Mouse (Mus musculus) gonadal fat pad, adult 2 months (tissue): ENCODE results near the gene Gucy2f. TPM values are rescaled to one million over a fixed set of nuclear protein-coding genes. Genes with fewer than 3 reads are reported as not detected.
"Not testable (repeated sequence)": the region's sequence is repeated elsewhere in the genome, so short reads cannot be mapped to it uniquely, and the experiment has no call there.

Experiments
- DNase-seq: peaks from one replicate; pipeline ENCODE4 v3.0.0-alpha.2; 2012; ENCODE audit warnings: low read depth
- polyA plus RNA-seq: library from polyadenylated mRNA; depleted of rRNA; stranded (reverse); fragments of >200 nt; gene quantifications from 2 replicates; pipeline ENCODE4 v1.2.3, GENCODE M21; 2012; rRNA removed

Gene Gucy2f
- 0.05 and 0.11 TPM in 2 replicates for polyA plus RNA-seq

DNA sequence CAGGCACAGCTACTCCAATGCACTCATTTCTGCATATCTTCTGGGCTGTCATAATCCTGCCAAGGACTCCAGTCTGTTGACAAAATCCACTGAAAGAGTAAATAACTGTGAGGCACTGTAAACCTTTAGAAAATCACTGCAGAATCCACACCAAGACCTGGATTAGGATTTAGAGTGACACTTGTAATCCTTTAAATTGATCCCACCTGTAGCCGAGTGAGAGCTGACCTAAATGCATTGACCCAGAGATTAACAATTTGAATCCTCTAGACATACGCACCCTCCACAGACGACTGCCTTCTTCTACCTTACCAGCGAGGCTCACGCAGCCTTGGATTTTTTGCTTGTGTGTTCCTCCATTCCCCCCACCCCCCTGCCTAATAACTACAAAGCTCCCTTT lies at the start of gene Gucy2f:
Gene Gucy2f, minus strand, starts transcription at position 101 of the 400 bp plus-strand sequence.
- no peak for DNase-seq

DNA sequence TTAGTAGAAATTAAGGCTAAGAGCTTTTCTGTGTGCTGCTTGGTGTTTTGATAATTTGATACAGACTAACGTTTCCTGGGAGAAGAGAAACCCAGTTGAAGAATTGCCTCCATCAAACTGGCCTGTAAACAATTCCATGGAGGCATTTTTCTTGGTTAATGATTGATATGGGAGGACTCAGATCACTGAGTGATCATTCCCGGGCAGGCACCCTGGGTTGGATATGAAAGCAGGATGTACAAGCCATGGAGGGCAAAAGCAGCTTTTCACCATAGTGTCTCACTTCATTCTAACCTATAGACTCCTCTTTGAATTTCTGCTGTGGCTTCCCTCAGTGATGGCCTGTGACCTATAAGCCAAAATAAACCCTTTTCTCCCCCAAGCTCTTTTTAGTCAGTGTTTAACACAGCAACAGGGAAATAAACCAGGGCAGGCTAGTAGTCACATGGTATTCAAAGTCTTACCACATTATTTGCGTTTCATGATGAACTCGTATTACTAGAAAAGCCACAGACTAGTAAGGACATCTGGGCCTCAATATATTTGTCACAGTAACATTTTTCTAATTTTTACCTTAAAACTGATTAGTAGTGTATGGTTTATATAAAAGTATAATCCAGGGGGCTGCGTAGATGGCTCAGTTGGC lies 49.1 kb upstream of the Gucy2f start:
- no peak for DNase-seq

DNA sequence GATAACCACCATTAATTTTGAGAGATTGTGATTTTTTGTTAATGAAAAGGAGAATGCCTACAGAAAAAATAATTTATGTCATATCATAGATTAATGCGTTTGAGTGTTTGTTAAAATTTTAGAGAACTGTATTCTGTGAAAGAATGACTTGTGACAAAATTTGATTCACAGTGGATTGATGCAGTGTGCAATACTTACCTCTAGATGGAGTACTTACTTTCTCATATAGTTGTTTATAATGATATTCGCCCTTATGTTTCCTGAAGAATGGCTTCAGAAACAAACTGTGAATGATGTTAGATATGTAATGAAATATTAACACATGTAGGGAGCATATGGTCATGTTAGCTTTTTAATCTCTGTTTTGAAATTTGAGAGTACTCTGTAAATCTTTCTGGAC lies 40.4 kb upstream of the Gucy2f start:
- DNase-seq, result no peak

DNA sequence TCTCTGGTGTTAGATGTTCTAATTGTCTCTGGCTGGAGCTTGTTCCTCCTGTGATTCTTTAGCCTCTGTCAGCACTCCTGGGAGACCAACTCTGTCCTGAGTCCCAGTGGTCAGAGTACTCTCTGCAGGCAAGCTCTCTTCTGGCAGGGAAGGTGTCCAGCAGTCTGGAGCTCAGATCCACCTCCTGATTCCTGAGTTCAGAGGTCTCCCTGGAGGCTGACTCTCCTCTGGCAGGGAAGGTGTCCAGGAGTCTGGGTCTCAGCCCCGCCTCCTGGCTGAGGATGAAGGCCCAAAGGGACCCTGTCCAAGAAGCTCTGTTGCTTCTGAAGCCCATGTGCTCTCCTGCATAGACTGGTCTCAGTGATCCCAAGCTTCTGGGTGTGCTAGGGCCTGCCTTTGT lies 39.4 kb upstream of the Gucy2f start:
- not testable (repeated sequence) for DNase-seq

DNA sequence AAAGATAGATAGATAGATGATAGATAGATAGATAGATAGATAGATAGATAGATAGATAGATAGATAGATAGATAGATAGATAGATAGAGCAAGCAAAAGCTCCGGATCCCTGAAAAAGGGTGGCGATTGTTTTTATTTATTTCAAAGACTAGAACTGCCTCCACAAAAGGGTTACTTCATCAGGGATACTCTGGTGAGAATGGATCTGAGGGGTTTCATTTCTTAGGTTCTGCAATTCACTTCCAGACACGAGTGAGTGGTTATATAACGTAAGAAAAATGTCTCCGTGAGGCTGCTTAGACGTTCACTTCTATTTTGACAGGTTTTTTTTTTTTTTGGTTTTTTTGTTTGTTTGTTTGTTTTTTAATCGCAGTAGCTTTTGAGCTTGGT lies 32.0 kb upstream of the Gucy2f start:
- no peak for DNase-seq

DNA sequence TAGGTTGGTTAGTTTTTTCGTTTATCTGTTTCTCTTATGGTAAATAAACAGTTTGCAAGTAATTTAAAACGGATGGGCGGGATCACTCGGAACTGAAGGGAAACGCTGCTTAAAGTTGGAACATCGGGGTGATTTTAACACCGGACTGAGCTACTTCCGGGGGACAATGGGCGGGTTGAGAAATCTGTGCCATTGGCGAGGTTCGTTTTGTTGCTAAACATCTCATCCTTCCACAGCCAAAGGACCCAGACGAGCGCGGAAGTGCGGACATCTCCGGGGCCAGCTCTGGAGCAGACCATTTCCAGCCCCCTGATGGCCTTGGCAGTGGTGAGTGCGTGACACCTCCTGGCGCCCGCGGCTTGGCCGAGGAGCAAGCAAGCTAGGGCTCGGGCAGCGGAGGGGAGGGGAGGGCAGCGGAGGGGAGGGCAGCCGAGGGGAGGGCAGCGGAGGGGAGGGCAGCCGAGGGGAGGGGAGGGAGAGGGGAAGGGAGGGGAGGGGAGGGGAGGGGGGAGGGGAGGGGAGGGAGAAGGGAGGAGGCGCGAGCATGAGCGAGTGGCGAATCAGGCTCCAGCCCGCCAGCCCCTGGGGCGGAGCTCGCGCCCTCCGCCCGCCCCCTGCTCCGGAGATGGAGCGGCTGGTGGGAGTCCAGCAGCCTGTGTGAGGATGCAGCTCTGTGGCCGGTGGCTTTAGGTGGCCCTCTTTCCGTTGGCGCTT lies 31.5 kb upstream of the Gucy2f start:
- DNase-seq, result peak; percentile 36

DNA sequence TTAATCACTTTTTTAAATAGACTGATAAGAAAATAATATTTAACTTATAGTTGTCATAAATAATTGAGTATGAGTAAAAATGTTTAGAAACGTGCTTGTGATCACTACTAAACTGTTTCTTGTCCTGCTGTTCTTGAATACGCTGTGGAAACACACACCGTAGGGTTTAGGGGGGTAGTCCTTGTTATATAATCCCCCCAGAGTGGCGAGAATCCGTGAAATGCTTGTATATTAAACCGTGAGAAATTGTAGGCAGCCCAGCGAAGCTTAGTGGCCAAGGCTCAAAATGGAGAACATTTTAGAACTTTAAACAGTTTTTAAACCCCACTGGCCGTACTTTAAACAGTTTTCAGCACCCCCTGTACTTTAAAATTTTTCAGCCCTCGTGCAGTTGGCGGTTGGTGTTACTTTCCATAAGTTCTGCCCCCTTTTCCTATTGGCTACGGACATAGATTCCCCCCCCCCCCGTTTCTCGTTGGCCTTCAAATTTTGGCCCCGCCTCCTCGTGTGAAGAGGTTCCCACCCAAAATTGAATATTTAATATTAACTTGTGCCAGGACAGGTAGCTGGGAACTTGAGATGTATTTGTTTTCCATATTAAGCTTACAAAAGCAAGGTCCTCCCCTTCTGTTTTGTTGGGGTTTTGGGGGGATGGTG lies 30.8 kb upstream of the Gucy2f start:
- DNase-seq, result no peak

DNA sequence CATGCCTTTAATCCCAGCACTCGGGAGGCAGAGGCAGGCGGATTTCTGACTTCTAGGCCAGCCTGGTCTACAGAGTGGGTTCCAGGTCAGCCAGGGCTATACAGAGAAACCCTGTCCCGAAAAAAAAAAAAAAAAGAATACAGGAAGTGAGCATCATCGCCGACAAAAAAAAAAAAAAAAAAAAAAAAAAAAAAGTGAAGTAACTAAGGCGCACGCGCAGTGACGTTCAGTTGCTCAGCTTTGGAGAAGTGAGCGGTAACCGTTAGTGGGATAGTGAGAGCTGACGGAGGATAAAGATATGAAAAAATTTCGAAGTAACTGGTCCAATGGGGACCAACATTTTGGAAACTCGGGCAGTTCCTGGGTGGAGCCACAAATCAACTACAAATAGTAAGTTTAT lies 29.8 kb upstream of the Gucy2f start, which contains the start of gene Nxt2:
Gene Nxt2, plus strand, starts transcription at position 229 of the 400 bp plus-strand sequence.
- no peak for DNase-seq

DNA sequence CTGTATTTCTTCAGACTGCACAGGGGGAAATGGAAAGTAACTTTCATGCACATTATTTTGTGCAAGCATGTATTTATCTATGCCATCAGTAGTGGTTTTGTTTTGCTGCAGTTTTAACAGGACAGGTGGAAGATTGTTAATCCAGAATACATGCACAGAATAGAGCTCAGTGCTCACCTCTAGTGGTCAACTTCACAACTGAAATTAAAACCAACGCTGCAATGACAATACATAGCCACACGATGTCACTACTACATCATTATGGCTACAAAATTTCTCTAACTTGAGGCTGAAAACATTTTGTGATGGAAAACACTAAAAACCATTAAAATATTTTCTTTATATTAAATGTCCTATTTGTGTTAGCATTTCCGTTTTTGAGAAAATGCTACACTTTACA lies 3.6 kb upstream of the Gucy2f start:
- no peak for DNase-seq

DNA sequence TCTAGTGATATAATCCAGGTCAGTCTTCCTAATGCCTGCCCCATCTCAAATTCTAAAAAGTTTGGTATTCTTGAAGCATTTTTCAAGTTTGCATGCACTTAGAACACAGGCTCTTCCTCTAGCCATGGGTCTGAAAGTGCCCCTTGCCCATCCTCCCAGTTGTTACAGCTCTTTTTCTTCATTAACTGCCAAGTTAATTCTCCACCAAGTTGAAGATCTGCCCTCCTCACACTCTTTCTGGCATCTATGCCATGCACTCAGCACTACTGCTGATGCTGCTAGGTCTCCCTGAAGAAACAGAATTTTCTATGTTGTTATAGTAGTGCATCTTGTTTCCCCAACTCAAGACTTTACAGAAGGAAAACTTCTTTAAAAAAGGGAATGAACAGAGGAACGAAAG lies 1.2 kb downstream of the Gucy2f start:
- no peak for DNase-seq

DNA sequence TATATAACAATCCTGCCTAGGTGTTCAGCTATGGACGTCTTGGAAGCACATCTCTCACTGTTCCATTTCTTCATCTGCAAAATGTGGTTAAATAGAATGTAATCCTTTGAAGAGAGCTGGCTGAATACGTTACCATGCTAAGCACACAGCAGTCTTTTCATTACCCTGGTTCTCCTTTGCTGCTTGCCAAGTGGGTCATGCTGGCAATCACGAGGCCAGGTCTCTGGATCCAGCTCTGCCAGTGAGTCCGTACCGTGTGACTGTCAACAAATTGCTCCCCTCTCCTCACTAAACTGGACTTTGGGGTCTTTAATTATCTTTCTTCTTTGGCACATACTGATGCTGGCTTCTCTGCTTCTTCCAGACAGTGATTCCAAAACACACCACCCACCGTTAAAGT lies 2.3 kb downstream of the Gucy2f start:
- DNase-seq, result no peak

DNA sequence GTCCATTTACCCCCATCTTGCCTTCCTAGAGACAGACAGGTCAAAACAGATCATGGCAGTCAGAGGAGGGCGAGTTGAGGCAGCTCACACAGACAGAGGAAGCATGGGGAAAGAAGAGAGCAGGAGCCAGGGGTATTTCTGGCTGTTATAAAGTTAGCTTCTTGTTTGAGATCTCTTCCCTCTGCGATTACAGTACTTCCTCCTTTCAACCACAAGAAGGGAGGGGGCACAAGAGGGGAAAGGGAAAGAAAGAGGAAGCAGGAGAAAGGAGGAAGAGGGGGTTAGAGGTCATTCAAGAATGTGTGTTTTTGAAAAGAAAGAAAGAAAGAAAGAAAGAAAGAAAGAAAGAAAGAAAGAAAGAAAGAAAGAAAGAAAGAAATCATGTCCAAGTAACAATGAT lies 6.4 kb downstream of the Gucy2f start:
- DNase-seq, result no peak

DNA sequence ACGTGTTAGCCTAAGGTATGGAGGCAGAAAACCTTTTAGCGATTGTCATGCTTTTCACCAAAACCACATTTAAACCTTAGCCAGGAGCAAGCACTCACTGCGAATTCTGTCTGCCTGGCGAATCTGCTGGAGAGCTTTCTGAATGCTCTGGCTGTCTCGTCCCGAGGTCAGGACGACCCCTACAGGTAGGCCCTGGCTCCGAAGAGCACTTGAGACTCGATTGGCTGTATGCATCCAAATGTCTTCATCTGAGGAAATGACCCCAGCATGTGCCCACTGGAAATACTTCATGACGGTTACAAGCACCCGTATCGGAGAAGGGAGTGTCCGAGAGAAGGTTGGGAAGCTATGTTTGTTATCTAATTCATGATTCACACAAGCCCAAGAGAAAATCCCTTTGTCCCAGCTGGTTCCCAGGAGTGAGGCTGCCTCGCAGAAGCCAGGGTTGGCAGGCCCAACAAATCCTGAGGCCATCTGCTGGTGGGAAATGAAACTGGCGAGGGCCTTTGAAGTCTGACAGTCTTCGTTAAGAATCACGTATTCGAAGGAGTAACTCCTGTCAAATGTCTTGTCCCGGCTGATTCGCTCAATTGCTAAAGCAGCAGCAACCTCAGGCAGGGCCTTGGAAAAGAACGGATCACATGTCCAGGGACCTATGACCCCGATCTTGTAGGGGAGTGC lies 7.6 kb downstream of the Gucy2f start:
- DNase-seq, result no peak

DNA sequence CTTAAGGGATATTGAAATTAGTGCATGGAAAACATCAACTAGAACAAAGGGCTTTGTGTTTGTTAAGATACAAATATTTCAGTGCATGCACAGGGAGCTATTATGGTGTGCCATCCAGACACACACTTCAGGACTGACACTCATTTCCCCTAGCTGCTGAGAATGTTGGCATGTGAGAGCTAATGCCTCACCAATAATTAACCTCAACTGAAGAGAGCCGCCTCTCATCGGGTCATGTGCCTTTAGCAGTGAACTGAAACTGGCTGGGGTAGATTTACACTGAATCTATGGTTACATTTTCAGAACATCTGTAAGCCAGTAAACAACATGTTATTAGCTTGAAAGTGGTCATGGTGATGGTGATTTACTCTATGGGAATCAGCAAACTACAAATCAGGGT lies 14.7 kb downstream of the Gucy2f start:
- no peak for DNase-seq

DNA sequence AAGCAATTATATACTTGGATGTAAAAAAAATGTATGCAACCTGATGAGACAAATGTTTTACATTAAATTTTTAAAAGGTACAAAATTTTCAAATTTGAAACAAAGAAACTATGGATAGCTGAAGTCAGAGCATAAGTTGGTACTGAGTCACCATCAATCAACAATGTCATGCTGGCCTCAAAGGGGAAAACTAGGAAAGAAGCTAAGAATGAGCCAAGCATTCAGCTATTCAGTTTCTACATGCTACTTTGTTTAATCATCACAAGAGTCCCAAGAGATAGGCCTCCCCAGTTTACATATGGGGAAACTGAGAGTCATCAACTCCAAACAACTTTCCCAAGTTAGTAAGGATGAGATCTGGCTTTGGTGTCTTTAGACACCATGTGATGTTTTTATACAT lies 19.8 kb downstream of the Gucy2f start:
- no peak for DNase-seq

DNA sequence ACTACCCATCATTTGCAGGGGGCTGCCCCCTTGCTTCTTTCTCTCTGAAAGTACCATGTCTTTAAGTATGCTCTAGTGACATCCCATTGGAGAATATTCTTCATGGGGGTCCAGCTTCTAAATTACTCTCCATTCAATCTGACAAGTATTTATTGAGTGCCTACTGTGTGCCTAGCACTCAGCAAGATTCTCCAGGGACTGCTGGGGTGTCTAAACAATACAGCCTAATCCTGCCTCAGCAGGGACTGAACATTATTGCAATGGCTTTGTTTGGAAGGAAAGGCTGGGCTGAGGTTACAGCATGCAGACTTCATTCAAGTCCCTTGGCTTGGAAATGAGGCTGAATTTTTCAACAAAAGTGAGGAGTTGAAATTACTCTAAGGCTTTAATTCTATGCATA lies 81.0 kb downstream of the Gucy2f start:
- DNase-seq, result no peak

DNA sequence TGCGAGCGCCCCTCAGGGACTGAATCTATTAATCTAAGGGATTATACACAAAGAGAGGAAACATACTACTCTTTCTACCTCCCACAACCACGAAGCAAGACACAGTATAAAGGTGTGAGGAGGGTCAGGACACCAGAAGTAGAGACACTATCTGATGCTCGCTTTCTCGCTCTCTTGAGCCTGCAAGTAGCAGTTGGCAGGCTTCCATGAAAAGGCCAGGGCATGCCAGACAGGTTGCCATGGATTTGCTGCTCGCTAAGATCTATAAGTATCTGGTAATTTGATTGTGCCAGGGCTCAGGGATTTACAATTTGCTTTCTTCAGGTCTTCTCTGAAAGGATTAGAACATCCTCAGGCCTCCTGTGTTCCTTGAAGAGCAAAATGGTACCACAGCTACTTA lies 85.5 kb downstream of the Gucy2f start:
- DNase-seq, result no peak

DNA sequence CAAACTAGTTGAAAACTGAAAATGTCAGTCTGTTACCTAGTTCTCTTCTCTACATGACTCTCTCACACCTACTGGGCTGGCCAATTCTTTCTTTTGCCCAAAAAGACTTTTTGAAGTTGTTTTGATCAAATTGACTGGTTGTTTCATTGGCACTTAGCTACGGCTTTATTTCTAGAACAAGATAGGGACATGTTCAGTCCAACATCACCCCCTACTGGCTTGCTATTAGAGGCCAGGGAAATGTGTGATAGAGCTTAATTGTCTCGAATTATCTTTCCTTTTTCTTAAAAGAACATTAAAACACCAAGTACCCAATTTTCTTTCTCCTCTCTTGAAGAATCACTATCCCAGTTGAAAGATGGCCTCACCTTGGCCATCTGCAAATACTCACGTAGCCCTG lies 99.8 kb downstream of the Gucy2f start:
- DNase-seq, result no peak

DNA sequence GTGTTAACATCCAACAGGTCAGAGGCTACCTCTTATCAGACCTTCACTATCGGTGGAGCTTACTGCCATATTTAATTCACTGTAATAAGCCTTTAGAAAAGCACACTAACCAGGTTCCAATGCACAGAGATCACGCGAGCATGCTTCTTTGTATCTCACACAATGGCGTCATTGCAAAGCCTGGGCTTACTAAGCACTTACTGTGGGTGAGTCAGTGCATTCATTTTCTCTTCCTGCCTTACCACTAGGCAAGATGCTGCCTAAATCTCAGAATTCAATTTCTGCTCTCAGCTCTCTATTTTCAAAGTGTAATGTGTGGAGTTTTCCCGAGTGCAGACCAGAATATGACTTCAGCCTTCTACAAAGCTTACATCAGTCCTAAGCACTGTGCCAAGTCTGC lies 101.2 kb downstream of the Gucy2f start:
- DNase-seq, result no peak

DNA sequence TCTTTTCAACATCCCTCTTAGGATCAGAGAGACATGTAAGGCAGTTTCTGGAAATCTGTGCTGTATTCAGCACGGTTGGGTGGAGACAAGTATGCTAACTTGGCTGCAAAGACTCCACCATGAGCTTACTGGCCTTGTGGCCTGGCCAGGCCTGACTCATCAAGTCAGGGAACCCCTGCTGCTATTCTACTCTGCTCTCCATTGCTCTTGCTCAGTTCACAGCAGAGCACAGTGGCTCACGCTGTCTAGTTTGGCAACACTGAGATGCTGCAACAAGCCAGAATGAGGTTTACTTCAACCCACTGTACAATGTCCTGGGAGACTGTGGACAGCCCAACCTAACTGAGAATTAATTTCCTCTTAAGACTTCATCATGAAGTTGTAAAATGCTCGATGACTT lies 134.1 kb downstream of the Gucy2f start:
- DNase-seq, result no peak
